Mouse (Mus musculus) neutrophil, adult 65 days (primary cell): ENCODE results near the gene Apon. TPM values are rescaled to one million over a fixed set of nuclear protein-coding genes. Genes with fewer than 3 reads are reported as not detected.

Experiments
- total RNA-seq: library from RNA; stranded (reverse); gene quantifications from 2 replicates; pipeline ENCODE4 v1.2.4, GENCODE M21; 2023

Apon gene
- total RNA-seq, result 0.44 TPM in 1 of 2 replicates, not detected in the other

DNA sequence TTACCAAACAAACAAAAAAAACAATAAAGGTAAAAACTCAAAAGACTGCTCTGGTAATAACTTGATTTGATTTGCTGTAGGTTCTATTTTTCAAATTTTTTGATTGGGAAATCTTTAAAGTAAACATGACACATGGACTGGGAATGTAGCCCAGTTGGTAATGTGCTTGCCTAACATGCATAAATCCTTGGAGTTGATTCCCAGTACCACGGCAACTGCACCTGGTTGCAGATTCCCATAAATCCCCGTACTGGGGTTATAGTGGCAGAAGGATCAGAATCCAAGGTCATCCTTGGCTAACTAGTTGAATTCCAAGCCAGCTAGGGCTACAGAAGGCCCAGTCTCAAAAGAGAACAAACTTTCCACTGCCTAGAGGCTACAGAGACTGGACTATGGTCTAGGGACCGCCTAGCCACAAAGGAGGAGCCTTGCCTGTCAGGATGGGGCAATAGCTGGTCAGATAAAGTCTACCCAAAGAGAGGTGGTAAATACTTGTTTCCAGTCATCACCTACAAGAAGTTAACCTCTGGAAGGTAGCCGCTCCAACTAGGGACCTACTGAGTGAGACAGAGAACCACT lies at the start of gene Apon:
Gene Apon (plus strand): TSS at position 420 of the 579 bp plus-strand sequence.

DNA sequence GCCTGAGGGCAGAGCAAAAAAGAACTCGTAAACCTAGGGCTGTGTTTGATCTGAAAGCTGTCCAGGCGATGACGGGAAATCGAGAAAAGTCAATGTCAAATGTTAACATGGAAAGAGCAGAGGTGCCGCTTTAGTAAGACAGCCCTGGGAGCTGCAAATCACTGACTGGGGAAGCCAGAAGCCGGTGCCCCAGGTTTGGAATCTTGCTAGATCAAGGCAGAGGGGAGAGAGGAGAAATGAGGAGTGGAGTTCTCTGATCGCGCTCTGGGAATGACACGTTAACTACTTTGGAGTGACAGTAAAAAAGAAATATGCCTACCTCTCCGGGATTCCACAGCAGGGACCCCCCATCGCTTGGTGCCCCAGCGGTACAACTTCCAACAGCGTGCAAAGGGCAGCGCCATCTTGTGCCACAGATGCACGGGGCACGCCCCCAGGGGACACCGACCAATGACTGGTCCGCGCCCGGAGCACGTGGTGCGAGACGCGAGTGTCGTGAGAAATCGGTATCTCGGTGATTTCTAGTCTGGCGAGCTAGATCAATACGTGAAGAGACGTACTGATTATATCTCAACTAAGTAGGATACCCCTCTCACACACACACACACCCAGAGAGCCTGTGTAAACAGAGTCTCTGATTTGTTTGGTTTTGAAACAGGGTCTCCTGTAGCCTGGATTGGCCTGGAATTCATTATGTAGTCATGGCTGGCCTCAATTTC lies 42.3 kb upstream of the Apon start, which contains the start of gene Spryd4:
Gene Spryd4 (minus strand): TSS at position 418 of the 719 bp plus-strand sequence.

DNA sequence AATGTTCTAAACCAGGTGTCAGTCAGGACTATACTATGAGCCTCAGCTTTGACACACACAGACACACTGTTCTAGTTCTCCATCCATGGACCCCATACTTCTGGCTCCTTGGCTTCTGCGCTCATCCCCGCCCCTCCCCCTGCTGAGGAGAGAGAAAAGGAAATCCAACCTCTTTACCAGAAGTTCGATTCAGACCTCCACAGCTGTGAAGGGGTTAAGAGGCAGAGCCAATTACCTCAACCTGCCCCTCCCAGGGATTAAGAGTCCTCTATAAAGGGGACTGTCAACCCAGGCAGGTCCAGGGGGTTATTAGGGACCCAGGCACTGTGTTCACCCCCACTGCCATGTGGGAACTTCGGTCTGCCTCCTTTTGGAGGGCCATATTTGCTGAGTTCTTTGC lies 28.4 kb upstream of the Apon start, which contains the start of gene Mip:
Gene Mip (plus strand): TSS at position 301 of the 400 bp plus-strand sequence.

DNA sequence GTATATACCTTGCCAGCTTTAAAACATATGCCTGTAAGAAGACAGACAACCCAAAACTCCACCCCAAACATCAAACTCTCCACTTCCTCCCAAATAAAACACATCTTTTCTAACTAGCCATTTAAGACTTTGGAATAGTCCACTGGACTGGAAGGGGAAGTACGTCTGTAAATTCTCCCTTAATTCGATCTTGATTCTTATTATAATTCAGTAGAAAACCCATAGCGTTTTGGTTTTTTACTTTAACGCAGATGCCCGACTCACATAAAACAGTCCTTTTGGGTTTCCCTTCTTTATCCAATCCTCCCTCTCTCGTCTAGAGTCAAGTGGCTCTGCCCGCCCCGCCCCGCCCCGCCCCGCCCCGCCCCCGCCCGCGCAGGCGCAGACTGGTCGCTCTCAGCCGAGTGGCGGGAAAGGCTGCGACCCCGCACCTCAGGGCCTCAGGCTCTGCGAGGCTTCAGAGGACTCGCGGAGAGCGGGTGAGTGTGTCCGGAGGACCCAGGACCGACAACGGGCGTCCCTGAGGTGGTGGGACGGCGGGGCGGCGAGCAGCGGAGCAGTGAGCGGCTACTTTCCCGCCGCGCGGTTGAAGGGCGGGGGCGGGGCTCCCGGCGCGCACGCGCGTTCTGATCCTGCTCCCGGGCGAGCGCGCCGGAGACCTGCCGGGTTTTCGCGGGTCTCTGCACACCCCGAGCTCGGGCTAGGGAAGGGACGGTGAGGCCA lies 22.0 kb upstream of the Apon start, which contains the start of gene Timeless:
Gene Timeless (plus strand): TSS at position 369 of the 723 bp plus-strand sequence.

DNA sequence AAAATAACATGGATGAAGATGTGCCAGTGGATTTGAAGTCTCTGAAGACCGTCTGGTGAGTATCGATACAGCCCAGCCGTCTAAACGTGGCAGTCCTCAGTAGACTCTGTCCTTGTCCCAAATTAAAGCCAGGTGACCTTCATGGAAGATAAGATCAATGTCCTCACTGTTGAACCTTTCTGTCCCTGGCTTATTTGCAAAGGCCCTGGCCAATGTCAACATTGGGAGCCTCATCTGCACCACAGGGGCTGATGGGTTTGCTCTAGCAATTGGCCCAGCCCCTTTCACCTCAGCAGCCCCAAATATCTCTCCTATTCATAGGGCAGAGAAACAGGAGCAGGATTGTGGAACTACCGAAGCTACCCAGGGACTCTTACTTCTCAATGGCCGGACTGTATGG lies 14.5 kb downstream of the Apon start, which contains the start of gene Apof:
Gene Apof (plus strand): TSS at position 301 of the 400 bp plus-strand sequence.

DNA sequence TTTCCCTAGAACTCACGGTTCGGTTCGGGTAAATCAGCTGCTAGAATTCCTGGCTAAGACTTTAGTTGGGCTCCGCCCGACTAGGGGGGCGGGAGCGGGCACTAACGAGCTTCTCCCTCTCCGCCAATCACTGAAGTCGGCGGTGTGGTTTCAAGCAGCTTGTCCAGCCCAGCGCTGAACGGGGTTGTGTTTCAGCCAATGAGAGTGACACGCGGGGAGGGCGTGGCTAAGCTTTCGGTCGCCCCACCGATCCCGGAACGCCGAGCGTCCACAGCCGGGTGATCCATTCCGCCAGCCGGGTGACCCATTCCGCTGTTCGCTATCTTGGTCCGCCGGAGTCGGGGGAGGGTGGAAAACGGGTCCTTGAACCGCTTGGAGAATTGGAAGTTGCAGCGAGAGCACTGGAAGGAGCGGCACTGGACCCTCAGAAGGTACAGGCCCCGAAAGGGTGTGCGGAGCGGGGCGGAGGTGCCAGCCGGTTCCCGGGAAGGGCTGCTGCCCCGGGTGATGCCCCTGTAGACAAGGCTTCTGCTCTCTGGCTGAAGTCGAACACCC lies 16.5 kb downstream of the Apon start, which contains the start of gene Stat2:
Gene Stat2 (plus strand): TSS at position 273 of the 555 bp plus-strand sequence.

DNA sequence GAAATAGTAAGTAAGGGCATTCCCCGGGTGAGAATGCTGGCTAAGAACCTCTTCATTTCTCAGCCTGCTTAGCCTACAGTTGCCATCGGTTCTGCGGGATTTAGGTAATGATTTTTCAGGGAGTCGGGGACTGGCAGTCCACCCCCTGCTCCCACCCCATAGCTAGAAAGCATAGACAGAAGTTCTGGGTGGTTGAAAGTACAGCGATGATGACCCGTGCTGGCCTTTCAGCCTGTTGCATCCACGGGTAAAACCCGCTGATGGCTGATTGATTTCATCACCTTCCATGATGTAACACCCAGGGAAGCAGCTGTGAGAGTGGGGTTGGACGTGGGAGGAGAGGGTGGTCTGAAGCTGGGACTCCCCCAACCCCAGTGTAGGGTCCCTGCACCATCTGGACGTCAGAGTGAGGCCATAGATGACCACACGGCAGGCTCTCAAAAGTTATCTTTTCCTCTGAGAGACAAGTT lies 44.8 kb downstream of the Apon start, which contains the start of gene Il23a:
Gene Il23a (minus strand): TSS at position 51 of the 470 bp plus-strand sequence.

DNA sequence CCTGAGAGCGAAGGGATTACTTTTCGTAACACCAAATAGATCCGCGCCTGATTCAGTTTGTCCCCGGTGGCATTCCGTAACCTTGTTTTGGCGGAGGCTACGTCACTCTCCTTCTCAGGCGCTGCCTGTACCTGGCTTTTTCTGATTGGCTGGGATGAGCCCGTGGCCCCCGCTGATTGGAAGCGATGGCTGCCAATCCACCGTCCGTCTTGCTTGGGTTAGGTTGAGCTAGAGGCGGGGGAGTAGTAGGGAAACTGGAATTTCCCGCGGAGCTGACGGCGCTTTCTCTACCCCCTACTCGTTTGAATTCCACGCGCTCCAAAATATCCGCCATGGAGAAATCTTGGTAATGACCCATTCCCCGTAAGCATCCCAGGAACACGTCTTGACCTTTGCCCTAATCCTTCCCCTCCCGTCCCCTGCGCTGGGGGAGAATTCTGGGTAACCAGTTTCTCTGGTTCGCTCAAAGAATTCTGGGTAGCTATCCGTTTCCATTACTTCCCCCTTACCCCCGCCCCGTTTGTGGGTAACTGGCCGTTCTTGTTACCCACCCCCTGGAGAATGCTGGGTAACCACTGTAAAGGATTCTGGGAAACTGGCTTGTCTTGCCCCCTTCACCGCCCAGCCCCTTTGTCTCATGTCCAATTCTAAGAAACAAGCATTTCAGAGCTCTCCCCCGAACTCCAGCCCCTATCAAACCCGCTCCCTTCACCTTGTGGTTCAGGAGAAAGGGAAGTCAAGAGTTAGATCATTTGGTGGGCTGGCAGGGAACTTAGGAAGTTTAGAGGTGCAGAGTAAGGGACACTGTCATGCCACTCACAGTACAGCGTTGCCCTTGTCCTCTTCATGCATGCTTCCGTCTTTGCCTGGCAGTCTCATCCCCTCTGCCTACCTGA lies 49.5 kb downstream of the Apon start, which contains the start of gene Pan2:
Gene Pan2 (plus strand): TSS at position 210 of the 896 bp plus-strand sequence.

Other genes starting within 250 kb of the Apon start
- not detected in 2 replicates for gene Hsd17b6, start 246.5 kb upstream of the Apon start, total RNA-seq
- 19.6 and 23.0 TPM in 2 replicates for gene Prim1, start 238.9 kb upstream of the Apon start, total RNA-seq
- gene Naca, start 218.5 kb upstream of the Apon start, total RNA-seq, result 253 and 267 TPM in 2 replicates
- gene Ptges3, start 195.1 kb upstream of the Apon start, total RNA-seq, result 57.2 and 61.0 TPM in 2 replicates
- 384 and 435 TPM in 2 replicates for gene Atp5b, start 170.8 kb upstream of the Apon start, total RNA-seq
- 104 and 125 TPM in 2 replicates for gene Baz2a, start 162.5 kb upstream of the Apon start, total RNA-seq
- 9.4 and 10.1 TPM in 2 replicates for gene Rbms2, start 73.8 kb upstream of the Apon start, total RNA-seq
- gene Gls2, start 59.6 kb upstream of the Apon start, total RNA-seq, result 1.4 TPM in 1 of 2 replicates, not detected in the other
- 3.9 and 5.2 TPM in 2 replicates for gene Spryd4, start 42.3 kb upstream of the Apon start, total RNA-seq
- gene Mip, start 28.3 kb upstream of the Apon start, total RNA-seq, result not detected in 2 replicates
- 21.0 and 30.8 TPM in 2 replicates for gene Timeless, start 22.0 kb upstream of the Apon start, total RNA-seq
- gene Apof, start 14.6 kb downstream of the Apon start, total RNA-seq, result not detected in 2 replicates
- 34.0 and 36.3 TPM in 2 replicates for gene Stat2, start 16.5 kb downstream of the Apon start, total RNA-seq
- gene Il23a, start 44.7 kb downstream of the Apon start, total RNA-seq, result 0.79 and 1.2 TPM in 2 replicates
- 26.5 and 36.7 TPM in 2 replicates for gene Pan2, start 49.2 kb downstream of the Apon start, total RNA-seq
- 25.3 and 30.7 TPM in 2 replicates for gene Cnpy2, start 68.4 kb downstream of the Apon start, total RNA-seq
- 85.9 and 94.3 TPM in 2 replicates for gene Cs, start 83.6 kb downstream of the Apon start, total RNA-seq
- 15.2 and 19.1 TPM in 2 replicates for gene Coq10a, start 114.9 kb downstream of the Apon start, total RNA-seq
- 29.8 and 44.1 TPM in 2 replicates for gene Ankrd52, start 123.0 kb downstream of the Apon start, total RNA-seq
- gene Slc39a5, start 147.1 kb downstream of the Apon start, total RNA-seq, result not detected in 2 replicates
- 23.4 and 31.8 TPM in 2 replicates for gene Nabp2, start 157.4 kb downstream of the Apon start, total RNA-seq
- gene Rnf41, start 157.6 kb downstream of the Apon start, total RNA-seq, result 37.4 and 48.3 TPM in 2 replicates
- gene Smarcc2, start 205.2 kb downstream of the Apon start, total RNA-seq, result 79.4 TPM in 2 replicates
- 1,119 and 1,205 TPM in 2 replicates for gene Myl6, start 240.0 kb downstream of the Apon start, total RNA-seq
- 1.9 and 2.0 TPM in 2 replicates for gene Myl6b, start 244.6 kb downstream of the Apon start, total RNA-seq